Mouse (Mus musculus) kidney, adult 9 months (tissue): Measurements from ENCODE around the gene Sema3b.

Source experiments
- DNase-seq: peaks from one replicate; pipeline ENCODE4 v3.0.0; 2022

Sema3b gene

DNA sequence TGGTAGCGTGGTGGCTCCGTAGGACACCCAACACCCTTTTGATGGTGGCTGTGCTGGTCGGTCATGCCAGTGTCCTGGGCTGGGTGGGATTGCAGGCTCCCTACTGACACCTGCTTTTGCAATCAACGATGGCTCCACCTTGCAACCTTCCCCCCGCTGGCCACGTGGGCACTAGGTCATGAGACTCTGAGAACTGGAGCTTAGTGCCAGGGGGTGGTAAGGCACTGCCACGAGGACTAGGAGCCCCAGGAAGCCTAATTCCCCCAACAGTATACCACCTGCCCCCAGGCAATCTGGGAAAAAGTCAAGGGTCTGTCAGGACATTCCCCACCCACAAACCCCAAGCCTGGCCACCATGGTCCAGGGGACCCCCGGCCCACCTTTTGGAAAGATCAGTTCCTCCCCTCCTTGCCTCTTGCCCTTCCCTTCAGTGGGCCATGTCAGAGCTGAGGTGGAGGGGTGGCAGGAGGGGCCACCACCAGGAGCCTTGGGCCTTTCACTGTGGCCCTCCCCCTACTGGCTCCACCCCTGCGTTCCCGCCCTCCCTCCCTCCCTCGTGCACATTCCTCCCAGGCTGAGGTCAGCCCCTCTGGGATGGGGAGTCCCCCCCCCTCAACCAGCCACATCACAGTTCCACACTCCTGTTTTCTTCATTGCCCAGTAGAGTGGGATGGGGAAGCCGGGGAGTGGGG lies at the start of gene Sema3b:
Sema3b (minus strand) TSS at position 489 of the 692 bp plus-strand sequence.
- DNase-seq, result no peak

DNA sequence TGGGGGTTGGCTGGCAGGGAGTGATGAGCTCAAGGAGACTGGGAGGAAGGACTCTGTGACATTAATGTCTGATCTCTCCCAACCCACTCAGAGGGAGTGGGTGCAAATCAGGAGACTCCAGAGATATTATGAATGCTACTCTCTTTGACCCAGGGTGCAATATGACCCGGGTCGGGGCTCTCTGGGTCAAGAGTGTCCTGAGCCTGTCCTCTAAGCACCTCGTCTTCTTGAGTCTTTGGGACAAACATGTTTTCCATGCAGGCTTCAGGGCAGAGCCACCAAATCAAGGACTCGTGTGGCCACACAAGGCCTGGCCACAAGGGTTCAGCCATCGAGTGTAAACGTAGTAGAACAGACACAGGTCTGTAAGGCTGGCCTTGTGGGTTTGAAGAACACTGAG lies 49.1 kb upstream of the Sema3b start:
- DNase-seq, result no peak

DNA sequence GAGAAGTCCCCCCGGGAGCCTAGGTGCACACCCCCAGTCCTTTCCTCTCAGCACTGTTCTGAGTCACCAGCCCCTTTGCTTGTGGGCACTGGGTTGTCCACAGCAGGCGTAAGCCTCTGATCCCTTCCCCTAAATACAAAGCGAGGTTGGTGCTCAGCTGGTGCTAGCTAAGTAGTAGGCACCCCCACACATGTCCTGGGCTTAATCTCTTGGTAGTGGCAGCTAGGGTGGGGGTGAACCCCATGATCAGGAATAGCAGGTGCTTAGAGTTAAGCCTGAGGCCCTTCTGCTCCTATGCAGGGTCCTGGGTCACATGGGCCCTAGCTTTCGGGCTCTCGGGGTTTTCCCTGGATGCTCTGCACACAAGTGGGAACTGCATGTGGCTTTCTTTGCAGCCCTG lies 48.1 kb upstream of the Sema3b start:
- DNase-seq, result no peak

DNA sequence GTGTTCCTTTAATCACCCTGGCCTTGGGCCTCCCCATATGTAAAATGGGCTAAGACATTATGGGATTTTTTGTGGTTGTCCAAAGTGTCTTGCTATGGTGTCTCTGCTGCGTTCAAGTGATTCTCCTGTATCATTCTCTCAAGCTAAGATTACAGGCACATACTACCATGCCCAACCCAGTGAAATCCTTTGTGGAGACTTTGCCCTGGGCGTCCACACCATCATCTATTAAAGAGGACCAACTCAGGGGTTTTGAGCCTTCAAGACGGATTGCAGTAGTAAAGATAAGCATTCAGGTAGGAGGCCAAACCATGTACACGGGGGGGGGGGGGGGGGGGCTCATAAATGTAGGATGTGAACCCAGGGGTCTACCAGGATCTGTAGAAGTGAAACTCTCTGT lies 45.6 kb upstream of the Sema3b start:
- DNase-seq, result no peak

DNA sequence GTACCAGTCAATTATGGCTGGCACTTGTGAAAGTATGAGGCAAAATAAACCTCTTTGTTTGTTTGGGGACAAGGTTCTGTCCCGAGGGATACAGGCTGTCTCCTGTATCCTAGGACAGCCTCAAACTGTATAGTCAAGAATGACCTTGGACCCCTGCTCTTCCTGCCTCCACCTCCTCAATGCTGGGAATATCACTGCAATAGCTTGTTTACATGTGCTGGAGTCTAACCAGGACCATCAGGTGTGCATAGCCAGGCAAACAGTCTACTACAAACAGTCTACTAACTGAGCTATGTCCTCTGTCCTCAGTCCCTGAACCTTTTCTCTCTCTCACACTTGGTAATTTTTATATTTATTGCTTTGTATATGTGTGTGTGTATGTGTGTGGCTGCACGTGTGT lies 44.4 kb upstream of the Sema3b start:
- no peak for DNase-seq

DNA sequence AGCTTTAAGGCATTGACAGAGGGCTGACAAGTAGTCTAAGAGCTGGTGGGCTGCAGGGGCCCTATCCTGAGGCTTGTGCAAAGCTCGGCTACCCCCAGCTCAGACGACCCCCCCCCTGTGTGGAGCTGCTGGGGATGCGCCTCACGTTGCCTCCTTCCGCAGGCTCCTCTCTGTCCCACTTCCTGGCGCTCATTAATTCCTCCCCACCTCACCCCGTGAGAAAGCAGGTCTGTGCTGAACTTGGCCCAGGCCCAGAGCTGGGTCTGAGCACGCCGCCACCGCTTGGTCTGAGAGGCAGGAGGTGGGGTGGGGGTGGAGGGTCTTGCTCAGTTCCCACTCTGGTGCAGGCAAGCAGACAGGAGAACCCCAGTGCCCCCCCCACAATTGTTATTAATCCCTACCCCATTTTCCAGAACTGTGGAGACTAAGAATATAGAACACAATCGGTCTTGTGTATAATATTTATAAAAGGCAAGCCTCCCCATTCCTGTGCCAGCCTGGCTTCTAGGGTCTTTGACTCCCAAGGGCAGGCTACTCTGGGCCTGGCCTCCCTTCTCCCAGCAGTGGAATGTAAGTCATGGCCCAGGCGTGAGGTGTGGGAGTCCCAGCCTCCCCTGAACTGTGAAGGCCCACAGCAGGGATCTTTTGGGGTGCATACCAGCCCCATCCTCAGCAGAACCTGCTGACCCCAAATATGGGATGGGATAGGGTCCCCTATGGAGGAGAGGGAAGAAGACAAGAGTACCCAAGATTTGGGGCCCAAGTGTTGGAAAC lies 41.9 kb upstream of the Sema3b start:
- DNase-seq, result no peak

DNA sequence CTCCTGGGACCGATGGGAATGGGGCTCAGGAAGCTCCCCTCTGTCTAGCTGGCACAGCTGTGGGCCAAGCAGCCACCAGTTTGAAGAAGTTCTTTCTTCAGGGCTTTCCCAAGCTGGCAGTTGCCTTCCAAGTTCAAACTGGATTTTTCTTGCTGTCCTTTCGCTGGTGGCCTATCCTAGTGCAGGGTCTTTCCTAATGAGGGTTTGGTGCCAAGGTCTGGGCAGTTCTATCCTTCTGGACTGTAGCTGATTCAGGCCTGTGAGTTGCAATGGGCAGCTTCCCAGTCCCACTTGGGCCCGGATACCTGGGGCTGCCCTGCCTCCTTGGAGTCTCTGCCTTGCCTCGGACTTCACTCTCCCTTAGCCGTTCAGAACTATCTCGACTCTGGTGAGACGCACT lies 41.2 kb upstream of the Sema3b start:
- DNase-seq, result no peak

DNA sequence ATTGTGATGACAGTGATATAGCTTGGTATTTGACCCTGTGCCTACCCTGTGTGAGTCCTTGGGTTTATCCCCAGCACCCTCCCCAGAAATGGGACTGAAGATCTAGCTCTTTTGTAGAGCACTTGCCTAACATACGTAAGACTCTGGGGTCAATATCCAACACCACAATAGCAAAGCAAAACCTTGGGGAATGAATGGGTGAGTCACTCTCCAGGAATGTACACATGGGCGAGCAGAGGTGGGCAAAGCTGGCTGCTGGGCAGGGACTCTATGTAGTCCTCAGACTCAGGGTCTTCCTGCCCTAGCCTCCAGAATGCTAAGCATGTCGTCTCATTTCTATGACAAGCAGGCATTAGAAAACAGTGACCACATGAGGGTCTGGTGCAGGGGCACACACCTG lies 39.7 kb upstream of the Sema3b start:
- no peak for DNase-seq

DNA sequence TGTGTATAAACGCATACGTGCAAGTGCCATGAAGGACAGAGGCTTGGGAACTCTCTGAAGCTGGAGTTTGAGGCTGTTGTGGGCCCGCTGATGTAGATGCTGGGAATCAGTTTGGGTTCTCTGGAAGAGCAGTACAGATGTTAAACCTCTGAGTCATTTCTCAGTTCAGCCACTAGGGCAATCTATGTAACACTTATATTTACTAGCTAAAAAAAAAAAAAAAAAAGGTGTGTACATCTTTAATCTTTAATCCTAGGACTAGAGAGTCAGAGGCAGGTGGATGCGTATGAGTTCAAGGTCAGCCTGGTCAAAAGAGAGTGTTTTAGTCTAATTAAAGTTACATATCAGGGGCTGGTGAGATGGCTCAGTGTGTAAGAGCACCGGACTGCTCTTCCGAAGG lies 37.9 kb upstream of the Sema3b start:
- DNase-seq, result no peak

DNA sequence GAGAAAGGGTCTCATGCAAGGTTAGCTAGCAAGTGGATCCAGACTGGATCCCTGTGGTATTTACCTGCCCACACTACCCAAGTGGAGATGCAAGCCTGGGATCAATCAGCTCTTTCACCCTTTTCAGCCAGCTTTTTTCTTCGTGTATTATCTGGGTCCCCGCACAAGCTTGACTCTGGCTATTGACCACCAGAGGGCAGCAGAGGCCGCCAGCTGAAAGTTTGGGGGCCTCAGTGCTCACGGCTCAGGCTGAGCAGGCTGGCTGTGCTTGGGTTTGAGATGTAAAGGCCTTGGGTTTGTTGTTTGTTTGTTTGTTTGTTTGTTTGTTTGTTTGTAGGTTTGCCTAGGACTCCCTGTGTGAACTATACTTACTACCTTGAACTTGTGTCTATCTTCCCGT lies 36.5 kb upstream of the Sema3b start:
- DNase-seq, result peak; percentile 78

DNA sequence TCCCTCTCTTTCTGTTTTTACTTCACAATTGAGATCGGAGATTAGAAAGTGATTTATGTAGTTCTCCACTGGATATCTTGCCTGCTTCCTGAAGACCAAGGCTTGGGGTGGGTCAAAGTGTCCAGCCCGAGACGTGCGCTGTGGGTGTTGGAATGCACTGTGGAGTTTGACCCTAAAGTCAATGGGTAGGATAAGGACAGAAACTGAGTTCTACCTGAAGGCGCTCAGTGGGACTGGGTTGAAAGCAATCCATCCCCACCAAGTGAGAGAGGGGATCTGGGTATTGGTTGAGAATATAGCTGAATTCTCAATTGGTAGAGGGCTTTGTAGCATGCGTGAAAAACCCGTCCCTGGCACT lies 36.1 kb upstream of the Sema3b start:
- DNase-seq, result peak; percentile 74

DNA sequence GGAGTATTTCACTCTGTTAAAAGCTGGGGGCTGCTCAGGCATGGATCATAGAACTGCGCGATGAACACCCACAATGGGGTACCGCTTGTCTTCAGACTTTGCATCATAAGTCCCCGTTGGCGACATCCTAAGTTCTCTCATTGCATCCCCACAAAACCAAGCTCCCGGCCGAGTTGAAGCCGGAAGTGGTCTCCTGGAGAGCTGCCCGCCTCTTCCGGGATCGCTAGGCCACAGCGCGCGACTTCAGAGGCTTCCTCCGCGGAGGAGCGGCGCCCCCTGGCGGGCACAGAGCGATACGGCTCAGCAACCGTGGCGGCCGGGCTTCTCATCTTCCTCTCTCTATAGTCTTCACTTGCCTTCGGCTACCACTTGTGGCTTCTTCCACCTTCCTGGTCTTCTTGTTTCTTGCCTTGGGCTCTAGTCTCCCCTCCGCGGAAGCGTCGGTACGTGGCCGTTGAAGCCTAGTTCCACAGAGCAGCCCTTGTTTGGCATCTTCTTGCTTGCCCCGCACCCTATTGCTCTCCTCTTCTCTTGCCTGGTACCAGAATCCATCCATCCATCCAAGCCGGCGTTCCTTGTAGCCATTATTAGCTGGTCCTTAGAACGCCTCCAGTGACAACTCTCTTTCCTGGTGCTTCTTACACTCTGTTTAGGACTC lies 35.6 kb upstream of the Sema3b start:
- peak; percentile 92 for DNase-seq

DNA sequence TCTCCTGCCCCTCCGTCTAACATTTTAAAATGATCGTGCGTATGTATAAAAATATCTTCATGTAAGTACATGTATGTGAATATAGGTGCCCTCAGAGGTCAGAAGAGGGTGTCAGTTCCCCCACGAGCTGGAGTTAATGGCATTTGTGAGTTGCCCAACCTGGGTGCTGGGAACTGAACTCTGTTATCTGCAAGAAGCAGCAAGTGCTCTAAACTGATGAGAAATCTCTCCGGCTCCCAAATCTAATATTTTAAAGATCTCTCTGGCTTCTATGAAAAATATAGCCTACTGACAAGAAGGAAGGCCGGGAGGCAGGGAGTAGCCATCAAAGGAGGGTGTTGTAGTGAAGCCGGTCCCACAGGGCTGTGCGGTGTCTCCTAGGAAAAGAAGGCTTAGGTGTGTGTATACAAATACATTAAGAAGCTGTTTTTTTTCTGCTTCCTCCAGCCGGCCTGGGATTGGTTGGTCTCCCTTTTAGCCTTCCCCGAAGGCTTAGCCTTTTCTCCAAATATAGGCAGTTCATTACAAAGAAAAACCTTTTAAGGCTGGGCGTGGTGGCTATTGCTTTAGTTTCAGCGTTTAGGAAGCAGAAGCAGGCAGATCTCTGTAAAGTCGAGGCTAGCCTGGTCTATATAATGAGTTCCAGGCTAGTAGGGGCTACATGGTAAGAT lies 34.6 kb upstream of the Sema3b start:
- DNase-seq, result no peak

DNA sequence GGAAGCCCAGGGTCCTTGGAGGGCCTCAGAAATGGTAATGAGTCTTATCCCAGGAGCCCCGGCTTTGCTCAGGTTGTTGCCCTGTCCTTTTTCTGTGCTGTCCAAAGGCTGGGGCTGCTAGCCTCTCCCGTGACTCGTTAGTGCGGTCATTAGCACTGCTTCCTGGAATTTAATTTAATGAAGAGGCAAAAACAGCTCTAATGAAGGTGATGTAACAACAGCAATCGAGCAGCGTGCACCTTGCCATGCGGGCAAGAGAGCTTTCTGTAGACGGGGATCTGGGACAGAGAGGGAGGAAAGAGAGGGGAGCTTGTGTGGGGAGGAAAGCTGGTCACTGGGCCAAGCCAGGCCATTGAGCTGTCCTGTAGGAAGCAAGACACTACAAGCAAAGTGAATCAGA lies 32.6 kb upstream of the Sema3b start:
- DNase-seq, result peak; percentile 45

DNA sequence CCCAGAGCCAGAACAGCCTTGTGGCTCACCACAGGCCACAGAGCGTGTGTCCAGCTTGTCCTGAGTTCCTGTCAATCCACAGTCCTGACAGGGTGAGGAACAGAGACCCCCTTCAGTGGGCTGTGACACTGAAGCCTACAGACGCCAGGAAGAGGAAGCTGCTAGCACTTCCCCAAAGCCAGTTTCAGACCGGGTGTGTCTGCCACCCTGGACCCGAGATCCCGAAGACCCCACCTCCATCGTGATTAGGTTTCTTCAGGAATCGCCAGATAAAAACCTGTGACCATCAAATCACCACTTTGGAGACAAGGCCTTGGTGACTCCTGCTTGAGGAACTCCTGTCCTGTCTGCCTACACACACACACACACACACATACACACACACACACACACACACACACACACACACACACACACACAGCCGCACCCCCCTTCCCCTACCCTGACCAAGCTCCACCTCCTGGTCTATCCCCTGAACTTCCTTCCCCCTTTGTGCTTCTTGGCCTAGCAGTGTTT lies 31.3 kb upstream of the Sema3b start:
- DNase-seq, result no peak

DNA sequence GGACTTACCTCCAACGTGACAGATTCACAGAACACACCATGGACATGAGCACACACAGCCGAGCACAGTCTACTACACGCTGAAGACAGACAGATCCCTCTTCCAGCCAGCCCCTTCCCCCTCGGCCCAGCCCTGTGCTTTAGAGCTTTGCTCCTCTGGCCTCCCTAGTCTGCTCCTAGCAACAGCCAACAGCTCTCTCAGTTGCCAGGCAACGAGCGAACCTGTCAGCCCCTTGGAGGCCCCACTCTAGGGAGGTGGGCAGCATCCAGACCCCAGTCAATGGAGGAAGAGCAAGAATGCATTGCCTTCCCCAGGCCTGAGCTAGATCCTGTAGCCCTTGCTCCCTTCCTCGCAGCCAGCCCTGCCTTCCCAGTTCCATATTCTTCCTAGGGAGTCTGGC lies 28.0 kb upstream of the Sema3b start:
- DNase-seq, result no peak

DNA sequence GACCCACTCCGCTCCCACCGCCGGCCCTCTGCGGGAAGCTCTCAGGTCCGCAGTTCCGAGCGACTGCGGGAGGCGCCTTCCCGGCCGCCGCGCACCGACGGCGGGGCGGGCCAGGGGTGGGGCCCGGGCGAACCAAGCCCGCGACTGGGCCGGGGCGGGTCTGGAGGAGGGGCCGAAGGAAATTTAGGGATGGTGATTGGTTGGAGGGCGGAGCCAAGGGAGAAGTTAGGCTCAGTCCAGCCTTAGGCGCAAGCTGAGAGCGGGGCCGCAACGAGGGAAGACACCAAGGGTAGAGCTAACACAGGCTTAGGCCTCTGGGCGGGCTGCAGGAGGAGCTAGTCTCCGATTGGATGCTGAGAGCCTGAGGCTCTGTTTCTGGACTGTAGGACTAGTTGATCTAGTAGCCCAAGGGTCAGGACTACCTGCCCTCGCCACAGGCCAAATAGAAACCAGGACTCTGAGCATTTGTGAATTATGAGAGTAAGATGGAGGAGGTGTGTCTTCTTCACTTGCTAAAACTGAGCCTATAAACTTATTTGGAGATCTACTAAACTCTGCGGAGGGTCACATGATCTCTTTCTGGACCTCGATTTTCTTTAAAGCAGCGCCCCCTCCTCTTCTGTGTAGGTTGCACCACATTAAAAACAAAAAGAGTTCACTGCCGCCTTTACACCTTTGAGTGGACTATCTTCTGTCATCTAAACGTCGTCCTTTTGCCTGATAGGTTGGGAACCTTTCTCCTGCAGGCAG lies 26.4 kb upstream of the Sema3b start, which contains the start of gene Gnai2:
Gnai2 (minus strand) TSS at position 89 of the 750 bp plus-strand sequence.
- peak; percentile 98 for DNase-seq

DNA sequence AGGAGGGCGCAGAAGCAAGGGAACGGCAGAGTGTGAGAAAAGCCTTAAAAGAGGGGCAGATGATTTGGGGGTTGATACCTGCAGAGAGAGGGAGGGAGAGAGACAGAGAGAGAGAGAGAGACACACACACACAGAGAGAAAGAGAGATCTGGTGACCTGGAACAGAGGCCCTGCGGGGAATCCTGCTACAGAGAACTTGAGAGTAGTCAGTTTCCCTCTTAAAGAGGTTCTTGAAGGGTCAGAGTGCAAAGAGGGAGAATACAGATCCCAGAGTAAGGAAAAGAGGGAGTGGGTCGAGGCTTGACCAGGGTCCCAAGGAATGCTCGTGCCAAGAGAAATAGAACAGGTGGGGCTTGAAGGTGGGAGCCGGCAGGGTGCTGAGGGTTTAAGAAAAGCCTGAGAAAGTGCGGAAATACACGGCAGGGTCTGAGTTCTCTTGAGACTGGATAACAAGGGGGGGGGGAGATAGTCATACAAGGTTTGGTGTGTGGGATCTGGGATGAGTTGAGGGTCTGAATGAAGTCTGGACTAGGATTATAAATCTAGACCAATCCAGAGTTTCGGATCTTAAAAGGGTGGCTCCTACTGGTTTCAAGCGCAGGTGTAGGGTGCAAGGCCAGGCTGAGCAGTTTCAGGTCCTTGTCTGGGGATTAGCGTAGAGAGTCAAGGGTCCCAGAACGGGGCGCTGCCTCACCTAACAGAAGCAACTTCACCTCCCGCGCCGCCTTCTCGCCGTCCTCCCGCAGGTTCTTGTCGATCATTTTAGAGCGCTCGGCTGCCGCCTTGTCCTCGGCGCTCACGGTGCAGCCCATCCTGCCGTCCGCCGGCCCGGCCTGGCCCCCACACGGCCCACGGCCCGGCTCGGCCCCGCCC lies 25.6 kb upstream of the Sema3b start:
- no peak for DNase-seq

DNA sequence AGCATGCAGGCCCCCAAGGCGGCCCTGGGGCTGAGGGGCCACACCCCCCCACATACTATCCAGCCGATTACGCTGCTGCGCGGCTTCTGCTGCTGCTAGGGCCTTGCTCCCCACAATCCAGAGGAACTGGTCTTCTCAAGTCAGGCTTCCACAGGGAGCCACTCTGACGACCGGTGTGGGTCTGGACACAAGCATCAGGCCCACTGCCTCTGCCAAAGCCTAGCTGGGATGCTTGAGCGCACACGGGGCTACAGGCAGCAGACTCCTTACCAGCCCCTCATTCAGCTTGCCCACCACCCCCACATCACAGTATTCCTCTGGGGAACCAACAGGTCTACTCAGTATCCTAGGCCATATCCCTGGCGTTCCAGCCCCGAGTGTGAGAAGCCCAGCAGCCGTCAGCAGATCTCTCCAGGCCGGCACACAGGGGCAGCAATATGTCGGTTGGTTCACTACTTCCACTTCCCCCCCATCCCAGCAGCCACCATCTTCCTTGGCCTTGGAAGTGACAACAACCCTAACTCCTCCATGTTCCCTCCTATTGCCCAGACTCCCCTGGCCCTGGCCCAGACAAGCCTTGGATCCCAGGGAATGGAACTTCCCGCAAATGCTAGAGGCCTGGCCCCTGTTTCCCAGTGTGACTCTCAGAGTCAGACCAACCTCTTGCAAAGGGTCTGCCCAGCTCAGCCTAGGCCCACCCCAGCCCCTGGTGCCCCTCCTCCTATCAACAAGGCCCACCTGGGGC lies 24.8 kb upstream of the Sema3b start:
- DNase-seq, result no peak

DNA sequence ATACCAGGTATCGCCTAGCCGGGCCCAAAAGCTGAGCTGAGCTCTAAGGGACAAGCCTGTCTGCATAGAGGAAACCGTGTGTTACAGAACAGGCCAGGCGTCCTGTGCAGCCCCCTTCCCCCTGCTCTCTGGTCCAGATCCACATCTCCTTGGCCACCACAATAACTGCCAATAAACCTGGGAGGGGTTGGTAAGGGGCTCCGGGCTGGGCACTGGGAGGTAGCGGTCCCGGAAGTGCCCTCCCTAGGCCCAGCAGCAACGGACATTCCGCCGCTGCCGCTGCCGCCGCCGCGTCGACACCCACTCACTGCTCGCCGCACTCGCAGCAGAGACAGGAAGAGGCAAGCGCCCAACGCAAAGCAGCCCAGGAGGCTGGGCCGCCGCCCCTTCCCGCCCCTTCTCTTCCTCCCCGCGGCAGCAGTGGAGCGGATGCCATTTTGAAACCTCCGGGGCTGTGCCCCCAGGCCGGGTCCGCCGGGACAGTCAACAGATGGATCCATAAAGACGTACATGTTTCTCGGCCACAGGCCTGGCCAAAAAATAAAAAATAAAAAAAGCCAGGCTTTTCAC lies 24.1 kb upstream of the Sema3b start:
- DNase-seq, result peak; percentile 80
